8 mouse cellular contexts compared by ENCODE assay signal in the genomic region with DNA sequence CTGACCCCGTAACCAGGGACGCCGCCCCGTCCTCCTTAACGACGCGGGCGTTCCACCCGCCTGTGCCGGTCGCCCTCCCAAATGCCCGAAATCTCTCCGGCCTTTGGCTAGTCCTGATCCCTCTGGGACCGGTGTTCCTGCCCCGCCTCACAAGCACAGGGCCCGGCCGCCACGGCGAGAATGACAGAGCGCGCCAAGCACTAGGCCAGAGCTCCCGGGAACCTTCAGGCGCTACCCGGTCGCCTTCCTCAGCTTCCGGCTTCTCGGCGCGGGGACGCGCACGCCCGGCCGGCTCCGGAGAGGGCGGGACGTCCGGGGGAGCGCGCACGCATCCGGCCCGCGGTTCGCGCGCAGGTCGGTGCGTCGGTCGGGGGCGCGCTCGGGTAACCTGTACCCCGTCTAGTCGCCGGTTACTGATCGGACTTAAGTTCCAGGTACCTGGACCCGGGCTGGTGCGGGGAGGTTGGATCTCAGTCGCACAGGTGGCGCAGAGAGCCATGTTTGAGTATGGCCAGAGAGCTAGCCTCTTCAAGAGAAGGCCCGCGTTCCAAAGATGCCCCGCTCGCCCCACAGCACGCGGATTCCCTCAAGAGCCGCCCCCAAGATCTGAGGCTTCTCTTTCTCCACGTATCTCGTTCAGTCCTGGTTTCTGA. TPM values are rescaled to one million over a fixed set of nuclear protein-coding genes. Genes with fewer than 3 reads are reported as not detected.
DNase-seq lines count a peak whose midpoint lies in the region; ATAC-seq and TF ChIP-seq lines count a peak whose summit lies in the region.

Gene Babam2, plus strand, starts transcription at position 41 of the 653 bp plus-strand sequence.

- TF ChIP-seq CTCF in heart, adult 2 months (IDR thresholded peaks at IDR 0.05) = no peak

- TF ChIP-seq POLR2A in heart, adult 2 months (IDR thresholded peaks at IDR 0.05; ENCODE audit: insufficient read depth, low read depth, low read length) = peak; percentile 83

- intact Hi-C loops in heart, adult 2 months (cut with DNase I) = loop anchor here (2.0 to 5.0 kb wide), 5 partner anchors 29 to 439 kb away; no protein-coding TSS in a partner anchor

- no peaks in the 10 kb centered on the region for H3K27me3 ChIP-seq in embryonic facial prominence, embryonic 13.5 days
- no peaks in the 10 kb centered on the region for H3K27me3 ChIP-seq in heart, adult 2 months (ENCODE audit: control insufficient read depth, insufficient read depth, low read length)
- no peaks in the 10 kb centered on the region for H3K27me3 ChIP-seq in limb, embryonic 13.5 days
- no peaks in the 10 kb centered on the region for H3K27me3 ChIP-seq in midbrain, embryonic 16.5 days (ENCODE audit: control insufficient read depth, insufficient read depth, low read depth, low read length)

- peak within 1 kb of the TSS; percentile 89 for H3K27ac ChIP-seq in embryonic facial prominence, embryonic 13.5 days
- peak within 1 kb of the TSS; percentile 96 for H3K27ac ChIP-seq in heart, adult 2 months
- H3K27ac ChIP-seq in limb, embryonic 13.5 days = peak within 1 kb of the TSS; percentile 85; the same call in 1 of the 2 replicates
- peak within 1 kb of the TSS; percentile 92 for H3K27ac ChIP-seq in midbrain, embryonic 16.5 days (ENCODE audit: low read length)

- peak within 1 kb of the TSS; percentile 81 for H3K4me2 ChIP-seq in embryonic facial prominence, embryonic 13.5 days
- peak within 1 kb of the TSS; percentile 72 for H3K4me2 ChIP-seq in limb, embryonic 13.5 days (replicated peaks)
- peak within 1 kb of the TSS; percentile 74 for H3K4me2 ChIP-seq in midbrain, embryonic 16.5 days (ENCODE audit: low read length)

- ATAC-seq in embryonic facial prominence, embryonic 13.5 days (ENCODE audit: insufficient number of reproducible peaks, insufficient read depth, low FRiP score, low TSS enrichment, low read depth) = peak; percentile 88
- peak; percentile 94 for ATAC-seq in limb, embryonic 13.5 days (ENCODE audit: low FRiP score, low read depth)
- ATAC-seq in midbrain, embryonic 16.5 days = peak; percentile 96

- peak; percentile 93 for DNase-seq in 3134 (ENCODE audit: extremely low read depth, insufficient read length, low spot score)
- DNase-seq in adrenal gland, postnatal 36 days = peak; percentile 92 to 96
- DNase-seq in heart, adult 2 months = peak; percentile 96
- DNase-seq in kidney, adult 8-10 months = peak; percentile 87 to 91
- peak; percentile 94 to 97 for DNase-seq in spleen, postnatal 10 days (ENCODE audit: low spot score in 2 of 2)

- TF ChIP-seq EP300 in heart, adult 2 months (IDR thresholded peaks at IDR 0.05; ENCODE audit: insufficient read depth, low read depth, low read length) = 0 out of 2 replicates have a peak, but pooled peaks have one; percentile 42

- under 1% methylated on average over 71 of the region's 71 CpGs for WGBS in embryonic facial prominence, embryonic 13.5 days
- whole genome bisulfite sequencing in heart, adult 2 months = under 1% methylated on average over 70 of the region's 71 CpGs
- under 1% methylated on average over 71 of the region's 71 CpGs for WGBS in limb, embryonic 13.5 days
- 0% methylated on average over 71 of the region's 71 CpGs for WGBS in midbrain, embryonic 16.5 days

- H3K9me3 ChIP-seq in embryonic facial prominence, embryonic 13.5 days = no peaks in the 10 kb centered on the region
- no peaks in the 10 kb centered on the region for H3K9me3 ChIP-seq in limb, embryonic 13.5 days
- no peaks in the 10 kb centered on the region for H3K9me3 ChIP-seq in midbrain, embryonic 16.5 days (replicated peaks; ENCODE audit: control insufficient read depth, low read length, poor library complexity, severe bottlenecking)

- H3K79me2 ChIP-seq in heart, adult 2 months (replicated peaks; ENCODE audit: control insufficient read depth, insufficient read depth, low read length) = no peaks in the 10 kb centered on the region

- peaks cover 8% of the 10 kb centered on the region for H3K4me1 ChIP-seq in embryonic facial prominence, embryonic 13.5 days
- no peaks in the 10 kb centered on the region; the same call in 1 of the 2 replicates for H3K4me1 ChIP-seq in heart, adult 2 months (ENCODE audit: control insufficient read depth, insufficient read depth, low read length)
- peaks cover 9% of the 10 kb centered on the region for H3K4me1 ChIP-seq in limb, embryonic 13.5 days
- peaks cover 8% of the 10 kb centered on the region for H3K4me1 ChIP-seq in midbrain, embryonic 16.5 days (ENCODE audit: control insufficient read depth, insufficient read depth, low read length)

- peaks cover 3% of the 10 kb centered on the region; the same call in 1 of the 2 replicates for H3K36me3 ChIP-seq in embryonic facial prominence, embryonic 13.5 days
- H3K36me3 ChIP-seq in heart, adult 2 months (ENCODE audit: control insufficient read depth, insufficient read depth, low read length) = peaks cover 2% of the 10 kb centered on the region
- H3K36me3 ChIP-seq in limb, embryonic 13.5 days = 0 out of 2 replicates have a peak, but pooled peaks cover 2% of the 10 kb centered on the region
- H3K36me3 ChIP-seq in midbrain, embryonic 16.5 days (ENCODE audit: control insufficient read depth, insufficient read depth, low read length) = no peaks in the 10 kb centered on the region

- peak within 1 kb of the TSS; percentile 77 for H3K4me3 ChIP-seq in embryonic facial prominence, embryonic 13.5 days
- H3K4me3 ChIP-seq in heart, adult 2 months = peak within 1 kb of the TSS; percentile 94
- H3K4me3 ChIP-seq in limb, embryonic 13.5 days = peak within 1 kb of the TSS; percentile 78
- peak within 1 kb of the TSS; percentile 82 for H3K4me3 ChIP-seq in midbrain, embryonic 16.5 days (ENCODE audit: low read depth, low read length)

- peak within 1 kb of the TSS; percentile 87 for H3K9ac ChIP-seq in embryonic facial prominence, embryonic 13.5 days
- peak within 1 kb of the TSS; percentile 94 for H3K9ac ChIP-seq in heart, adult 2 months (ENCODE audit: low read depth, low read length)
- H3K9ac ChIP-seq in limb, embryonic 13.5 days = peak within 1 kb of the TSS; percentile 80
- peak within 1 kb of the TSS; percentile 95 for H3K9ac ChIP-seq in midbrain, embryonic 16.5 days (ENCODE audit: low read depth, low read length)

RNA-seq across cellular contexts. Expression of gene Babam2, which starts in this region (rescaled TPM):
- total RNA-seq in adrenal gland, postnatal 36 days (2021) = 100 to 1,000 TPM in 1 of 2 experiments, 10 to 100 TPM in 1; 85.1 to 146 TPM
- 50.1 and 53.0 TPM in 2 replicates for polyA plus RNA-seq in embryonic facial prominence, embryonic 13.5 days (2015; fragmentation: Nextera tagmentation; extraction: Ambion mirVana)
- total RNA-seq in heart, adult 2 months (2021) = 10 to 100 TPM; 28.4 to 32.9 TPM
- polyA plus RNA-seq in heart, adult 2 months (2012; rRNA removed) = 25.2 and 34.4 TPM in 2 replicates
- 45.4 and 47.9 TPM in 2 replicates for polyA plus RNA-seq in limb, embryonic 13.5 days (2015; fragmentation: Nextera tagmentation; extraction: Ambion mirVana)
- polyA plus RNA-seq in midbrain, embryonic 16.5 days (2015; fragmentation: Nextera tagmentation; extraction: Ambion mirVana) = 47.3 and 54.7 TPM in 2 replicates

Comparison
In these comparisons a context has a peak if more than half of its experiments do, and no peak if none do; other contexts are left out.
1. Peak in every context shown above with its lines: DNase-seq, ATAC-seq, H3K4me3 ChIP-seq and H3K27ac ChIP-seq.